Mouse (Mus musculus) left cerebral cortex, postnatal 25 days (tissue): ENCODE results near the gene Zfx. TPM values are rescaled to one million over a fixed set of nuclear protein-coding genes. Genes with fewer than 3 reads are reported as not detected.
A peak's percentile ranks its signal among the peaks of the same experiment; 100 is the strongest.

Source experiments
- DNase-seq, 2 experiments: peaks; one replicate each; pipeline ENCODE4 v3.0.0; 2022; ENCODE audit warnings: low spot score in 2 of 2, mixed read lengths in 1 of 2
- intact Hi-C: fragments of 180-260 bp; cut with DNase I; formaldehyde crosslinking; loops from one replicate; pipeline ENCODE4 v1.15.1; 2025
- total RNA-seq, 2 experiments: library from RNA; stranded (reverse); gene quantifications; 2 replicates each; pipeline ENCODE4 v1.2.3; 2021

The Zfx gene
- 10 to 100 TPM; 31.3 to 32.1 TPM for total RNA-seq

GRCm38 (mm10) chrX:94123059-94123839 lies at the start of gene Zfx:
Gene Zfx (minus strand): TSS chrX:94123702.
- intact Hi-C loops: no loop called here
- peak; percentile 48 to 49 for DNase-seq

DNA sequence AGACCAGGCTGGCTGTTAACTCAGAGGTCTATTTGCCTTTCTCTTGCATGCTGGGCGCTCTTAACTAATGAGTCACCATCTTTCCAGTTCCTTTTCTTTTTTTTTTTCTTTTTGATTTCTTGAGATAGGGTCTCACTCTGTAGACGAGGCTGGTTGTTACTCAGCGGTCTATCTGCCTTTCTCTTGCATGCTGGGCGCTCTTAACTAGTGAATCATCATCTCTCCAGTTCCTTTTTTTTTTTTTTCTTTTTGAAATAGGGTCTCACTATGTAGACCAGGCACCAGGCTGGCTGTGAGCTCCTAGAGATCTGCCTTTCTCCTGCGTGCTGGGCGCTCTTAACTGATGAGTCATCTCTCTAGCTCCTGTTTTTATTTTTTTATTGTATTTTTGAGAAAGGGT lies 45.8 kb upstream of the Zfx start:
- intact Hi-C loops: no loop called here
- DNase-seq: no peak

DNA sequence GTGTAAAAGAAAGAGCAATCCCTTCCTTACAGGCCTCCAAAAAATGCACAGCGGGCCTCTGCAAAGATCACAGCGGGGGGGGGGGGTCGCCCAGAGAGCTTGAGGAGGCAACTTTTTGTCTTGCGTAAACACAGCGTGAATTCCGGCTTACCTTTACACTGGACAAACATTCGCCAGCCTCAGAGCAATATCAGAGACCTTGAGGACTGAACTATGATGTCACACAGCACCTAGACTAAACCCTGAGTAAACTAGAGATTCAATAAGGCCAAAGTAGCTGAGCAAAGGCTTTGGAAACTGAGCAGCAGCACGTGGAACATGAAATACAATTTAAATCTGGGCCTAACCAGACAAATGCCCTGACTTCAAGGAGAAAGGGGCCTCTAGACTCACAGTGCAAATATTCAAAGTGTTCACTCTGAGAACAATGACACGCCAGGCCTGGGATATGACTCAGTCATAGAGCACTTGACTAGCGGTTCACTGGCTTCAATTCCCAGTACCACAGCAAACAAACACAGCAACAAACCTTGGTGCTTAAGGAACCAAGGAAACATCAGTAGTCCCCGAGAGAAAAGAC lies 28.8 kb upstream of the Zfx start:
- intact Hi-C loops: no loop called here
- no peak for DNase-seq

DNA sequence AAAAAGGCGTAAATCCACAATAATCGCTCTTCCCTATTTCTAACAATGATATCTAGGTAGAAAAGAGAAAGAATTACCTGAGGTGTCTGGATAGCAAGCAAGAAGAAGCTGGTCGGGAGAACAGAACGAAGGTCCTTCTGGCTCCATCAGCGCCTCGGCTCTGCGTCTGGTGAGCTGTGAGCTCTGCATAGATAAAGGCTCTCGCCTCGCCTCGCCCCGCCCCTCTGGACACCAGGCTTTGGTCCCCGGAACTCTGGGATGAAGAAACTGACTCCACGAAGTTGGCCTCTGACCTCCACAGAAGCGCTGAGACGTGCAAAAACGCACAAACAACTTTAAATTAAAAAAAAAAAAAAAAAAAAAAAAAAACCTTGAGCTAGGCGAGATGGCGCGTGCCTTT lies 27.0 kb upstream of the Zfx start:
- DNase-seq: no peak
- intact Hi-C loops: no loop called here

DNA sequence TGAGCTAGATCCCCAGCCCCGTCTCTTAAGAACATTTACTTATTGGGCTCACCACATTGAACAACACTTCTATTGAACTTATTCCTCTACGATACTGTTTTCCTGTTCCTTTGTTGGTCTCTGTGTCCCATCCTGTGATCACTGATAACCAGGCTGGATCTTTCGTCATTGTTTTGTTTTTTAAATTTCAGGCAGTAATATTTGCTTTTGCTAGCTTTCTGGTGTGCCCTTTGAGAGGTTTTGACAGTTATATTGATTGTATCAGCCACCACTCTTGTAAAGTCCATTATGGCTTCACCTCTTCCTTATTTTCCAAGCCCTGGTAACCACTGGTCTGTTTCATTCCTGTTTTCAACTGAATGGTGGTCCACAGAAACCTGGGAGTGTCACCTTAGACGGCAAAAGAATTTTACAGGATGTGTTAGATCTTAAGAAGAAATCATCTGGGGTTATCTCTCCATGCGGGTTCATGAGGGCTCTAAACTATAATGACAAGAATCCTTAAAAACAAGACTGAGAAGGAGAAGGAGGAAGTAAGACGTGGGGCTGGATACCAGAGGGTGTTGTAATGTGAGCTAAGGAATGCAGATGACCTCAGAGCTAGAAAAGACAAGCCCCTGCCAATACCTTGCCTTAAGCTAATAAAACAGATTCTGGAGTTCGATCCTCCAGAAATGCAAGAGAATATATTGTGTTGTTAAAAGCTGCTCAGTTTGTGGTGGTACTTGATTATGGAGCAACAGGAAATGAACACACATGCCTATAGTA lies 18.7 kb upstream of the Zfx start:
- intact Hi-C loops: no loop called here
- DNase-seq: no peak

DNA sequence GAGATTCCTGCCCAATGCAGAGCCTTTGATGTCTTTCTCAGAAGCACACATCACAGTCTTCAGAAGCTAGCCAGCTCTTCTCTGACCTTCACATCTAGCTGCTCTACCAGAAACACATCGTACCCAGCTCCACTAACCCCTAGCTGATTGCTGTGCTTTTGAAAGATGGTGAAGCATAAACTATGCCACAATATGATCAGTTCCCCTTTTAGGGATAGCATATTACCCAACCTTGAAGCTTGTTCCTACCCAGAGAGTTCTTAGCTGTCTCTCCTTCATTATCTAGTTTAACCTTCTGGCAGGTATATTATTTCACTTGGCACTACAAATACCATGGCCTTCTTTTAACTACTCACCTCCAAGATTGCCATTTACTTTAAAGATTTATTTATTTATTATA lies 16.6 kb upstream of the Zfx start:
- intact Hi-C loops: no loop called here
- no peak for DNase-seq

- intact Hi-C loops: no loop called here
- DNase-seq: no peak
Measured at GRCm38 (mm10) chrX:94138256-94138655, 14.8 kb upstream of the Zfx start.

DNA sequence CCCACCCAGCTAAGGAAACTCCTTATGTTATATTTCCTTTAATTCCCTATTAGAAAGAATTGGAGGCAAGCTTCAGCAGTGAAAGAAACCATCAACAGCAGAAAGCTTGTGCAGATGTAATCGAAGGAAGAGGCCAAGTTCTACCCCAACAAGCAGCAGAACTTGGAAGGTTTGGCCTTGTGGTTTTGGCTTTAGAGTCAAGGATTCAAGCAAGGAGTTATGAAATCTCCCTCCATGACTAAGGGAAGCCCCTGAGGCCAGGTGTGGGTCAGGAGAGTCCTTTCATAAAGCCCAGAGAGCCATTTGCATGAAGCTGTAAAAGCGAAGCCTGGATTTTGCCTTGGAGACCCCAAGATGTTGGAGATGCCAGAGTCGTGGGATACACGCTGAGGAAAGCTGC lies 11.6 kb upstream of the Zfx start:
- no peak for DNase-seq
- intact Hi-C loops: no loop called here

DNA sequence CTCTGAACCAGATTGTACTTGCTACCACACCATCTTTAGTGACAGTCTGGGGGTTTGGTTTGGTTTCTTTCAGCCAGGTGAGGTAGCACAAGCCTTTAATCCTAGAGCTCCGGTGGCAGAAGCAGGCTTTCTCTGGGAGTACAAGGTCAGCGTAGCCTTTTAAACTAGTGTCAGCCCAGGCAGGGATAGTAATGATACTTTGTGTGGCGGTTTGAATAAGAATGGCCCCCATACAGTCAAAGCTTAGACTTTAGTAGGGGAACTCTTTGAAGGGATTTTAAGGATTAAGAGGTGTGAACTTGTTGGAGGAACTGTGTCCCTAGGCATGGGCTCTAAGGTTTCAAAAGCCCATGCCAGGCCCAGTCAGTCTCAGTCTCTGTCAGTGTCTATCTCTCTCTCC lies 10.0 kb upstream of the Zfx start:
- no peak for DNase-seq
- intact Hi-C loops: no loop called here

- intact Hi-C loops: no loop called here
- DNase-seq: no peak
Measured at GRCm38 (mm10) chrX:94132239-94132638, 8.7 kb upstream of the Zfx start.

GRCm38 (mm10) chrX:94129712-94130111 lies 6.2 kb upstream of the Zfx start:
- intact Hi-C loops: no loop called here
- DNase-seq: no peak

GRCm38 (mm10) chrX:94125950-94126349 lies 2.4 kb upstream of the Zfx start:
- intact Hi-C loops: no loop called here
- no peak for DNase-seq

GRCm38 (mm10) chrX:94122709-94123058 lies 818 bp downstream of the Zfx start:
- DNase-seq: peak in 1 of 2 experiments; percentile 32
- intact Hi-C loops: loop anchor here (1.0 kb wide), 1 partner anchor 55 kb away; no protein-coding TSS in a partner anchor

GRCm38 (mm10) chrX:94121866-94122708 lies 1.4 kb downstream of the Zfx start:
- intact Hi-C loops: loop anchor here (1.0 kb wide), 1 partner anchor 55 kb away; no protein-coding TSS in a partner anchor
- DNase-seq: peak; percentile 84

- intact Hi-C loops: no loop called here
- peak in 1 of 2 experiments; percentile 3 for DNase-seq
Measured at GRCm38 (mm10) chrX:94121161-94121856, 2.2 kb downstream of the Zfx start.

DNA sequence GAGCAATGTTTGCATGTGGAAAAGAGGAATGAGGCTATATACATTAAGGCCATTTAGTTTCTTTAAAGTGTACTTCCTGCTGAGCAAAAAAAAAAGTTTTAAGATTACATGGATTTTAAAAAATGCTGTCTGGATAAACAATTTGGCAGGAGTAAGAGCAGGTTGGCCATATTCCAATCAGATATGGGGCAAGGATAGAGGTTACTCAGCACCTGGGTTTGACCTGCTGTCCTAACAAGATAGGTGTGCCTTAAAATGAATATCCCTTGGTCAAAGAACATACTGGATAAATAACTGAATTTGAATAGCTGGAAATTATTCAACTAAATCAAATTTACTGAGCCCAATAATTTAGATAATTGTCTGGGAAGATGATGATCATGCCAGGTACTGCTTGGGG lies 5.2 kb downstream of the Zfx start:
- DNase-seq: no peak
- intact Hi-C loops: no loop called here

DNA sequence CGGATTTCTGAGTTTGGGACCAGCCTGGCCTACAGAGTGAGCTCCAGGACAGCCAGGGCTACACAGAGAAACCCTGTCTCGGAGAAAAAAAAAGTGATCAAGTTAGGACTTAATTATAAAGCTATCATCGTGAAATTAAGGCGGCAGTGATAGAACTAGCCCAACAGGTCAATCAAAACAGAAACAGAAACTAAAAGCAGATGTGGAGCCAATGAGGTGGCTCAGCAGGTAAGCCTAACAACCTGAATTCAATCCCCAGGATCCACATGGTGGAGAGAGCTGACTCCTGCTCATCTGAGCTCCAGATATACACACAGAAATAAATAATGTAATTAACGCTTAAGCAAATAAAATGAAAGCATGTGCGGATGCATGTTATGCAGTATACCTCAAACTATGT lies 7.6 kb downstream of the Zfx start:
- DNase-seq: no peak
- intact Hi-C loops: no loop called here

- no peak for DNase-seq
- intact Hi-C loops: no loop called here
Measured at GRCm38 (mm10) chrX:94105964-94106363, 17.5 kb downstream of the Zfx start.

- intact Hi-C loops: no loop called here
- DNase-seq: no peak
Measured at GRCm38 (mm10) chrX:94102938-94103337, 20.6 kb downstream of the Zfx start.
